Mouse (Mus musculus) CH12.LX (cell line): ENCODE measurements at regions not wholly inside any gene's neighbourhood (a gene's known extent, or its start where the extent isn't known, plus 50 kb on each side); places are given as distances from the start of the nearest gene placed in this dataset.

ENCODE experiments used
- DNase-seq: peaks from one replicate; pipeline ENCODE4 v3.0.0-alpha.2; 2013; ENCODE audit errors: extremely low read depth
- H3K27ac ChIP-seq: 2 replicates; pipeline ENCODE4 v1.5.1; 2012; ENCODE audit warnings: low read depth, mild to moderate bottlenecking, control low read depth, moderate library complexity; ENCODE audit not compliant: insufficient read depth
- H3K27me3 ChIP-seq: replicated peaks from 2 replicates; pipeline ENCODE3; 2012; ENCODE audit warnings: inconsistent platforms
- H3K36me3 ChIP-seq, 2 experiments: replicated peaks in 1 of 2; 2 replicates each; pipeline versions ENCODE3 to v1.6.1; 2012; ENCODE audit warnings: inconsistent platforms in 1 of 2, low read length in 1 of 2, mild to moderate bottlenecking in 1 of 2, mixed read lengths in 1 of 2, moderate library complexity in 1 of 2; ENCODE audit not compliant: control insufficient read depth in 1 of 2, insufficient read depth in 1 of 2
- H3K4me1 ChIP-seq, 2 experiments: 2 replicates each; pipeline ENCODE4 v1.6.1; 2012; ENCODE audit warnings: inconsistent platforms in 1 of 2, moderate library complexity in 1 of 2; ENCODE audit not compliant: insufficient read depth in 2 of 2, control insufficient read depth in 1 of 2
- H3K4me2 ChIP-seq: 2 replicates; pipeline ENCODE4 v1.6.1; 2012; ENCODE audit warnings: low read depth, mild to moderate bottlenecking, control low read depth; ENCODE audit not compliant: poor library complexity, insufficient read depth, severe bottlenecking
- H3K4me3 ChIP-seq, 3 experiments: fragments of 150-350 bp in 1 of 3; sonication (generic) in 1 of 3; replicated peaks in 1 of 3; 2 replicates each; pipeline versions ENCODE3 to v1.5.1; 2011 to 2012; ENCODE audit warnings: low read depth in 2 of 3, low read length in 2 of 3, mild to moderate bottlenecking in 2 of 3, moderate library complexity in 2 of 3, control low read depth in 1 of 3, improper control_type of control experiment in 1 of 3, inconsistent platforms in 1 of 3, mixed read lengths in 1 of 3; ENCODE audit not compliant: poor library complexity in 1 of 3
- H3K79me2 ChIP-seq: replicated peaks from 2 replicates; pipeline ENCODE4 v1.6.1; 2012; ENCODE audit warnings: mild to moderate bottlenecking, moderate library complexity; ENCODE audit not compliant: control insufficient read depth, poor library complexity, insufficient read depth, severe bottlenecking; ENCODE audit errors: extremely low read depth
- H3K9ac ChIP-seq: 2 replicates; pipeline ENCODE4 v1.6.1; 2012; ENCODE audit warnings: low read depth, mild to moderate bottlenecking, control low read depth, moderate library complexity; ENCODE audit not compliant: insufficient read depth
- H3K9me3 ChIP-seq: replicated peaks from 2 replicates; pipeline ENCODE3; 2012; ENCODE audit warnings: low read length, inconsistent platforms, mixed read lengths
- CHD1 ChIP-seq: IDR thresholded peaks from 2 replicates; pipeline ENCODE4 v1.6.1; 2012; ENCODE audit warnings: low read depth, low read length, improper control_type of control experiment, inconsistent platforms
- CHD2 ChIP-seq: IDR thresholded peaks from 2 replicates; pipeline ENCODE4 v1.6.1; 2011; ENCODE audit warnings: low read length, improper control_type of control experiment
- ETS1 ChIP-seq: conservative IDR thresholded peaks from 2 replicates; pipeline ENCODE4 v1.6.1; 2012; ENCODE audit warnings: low read depth, mild to moderate bottlenecking, inconsistent platforms, low read length, improper control_type of control experiment, moderate library complexity
- IRF4 ChIP-seq: IDR thresholded peaks from 2 replicates; pipeline ENCODE4 v1.6.1; 2014; ENCODE audit warnings: low read depth, mild to moderate bottlenecking, inconsistent platforms, low read length, improper control_type of control experiment
- JUN ChIP-seq: IDR thresholded peaks from 2 replicates; pipeline ENCODE4 v1.6.1; 2011; ENCODE audit warnings: low read depth, mild to moderate bottlenecking, low read length, improper control_type of control experiment, moderate library complexity; ENCODE audit not compliant: insufficient read depth
- JUND ChIP-seq: conservative IDR thresholded peaks from 2 replicates; pipeline ENCODE4 v1.6.1; 2011; ENCODE audit warnings: low read depth, low read length, improper control_type of control experiment
- KAT2A ChIP-seq: IDR thresholded peaks from 2 replicates; pipeline ENCODE4 v1.6.1; 2012; ENCODE audit warnings: low read length, improper control_type of control experiment, inconsistent platforms; ENCODE audit not compliant: insufficient replicate concordance
- MAFK ChIP-seq: IDR thresholded peaks from 2 replicates; pipeline ENCODE4 v1.6.1; 2011; ENCODE audit warnings: low read length, improper control_type of control experiment; ENCODE audit not compliant: insufficient replicate concordance
- MEF2A ChIP-seq: IDR thresholded peaks from 2 replicates; pipeline ENCODE4 v1.6.1; 2014; ENCODE audit warnings: low read depth, mild to moderate bottlenecking, inconsistent platforms, low read length, improper control_type of control experiment, borderline replicate concordance
- MXI1 ChIP-seq: IDR thresholded peaks from 2 replicates; pipeline ENCODE4 v1.6.1; 2011; ENCODE audit warnings: mild to moderate bottlenecking, low read depth, low read length, improper control_type of control experiment
- NELFE ChIP-seq: IDR thresholded peaks from 2 replicates; pipeline ENCODE4 v1.6.1; 2011; ENCODE audit warnings: low read depth, low read length, improper control_type of control experiment
- NRF1 ChIP-seq: IDR thresholded peaks from 2 replicates; pipeline ENCODE4 v1.6.1; 2014; ENCODE audit warnings: low read depth, mild to moderate bottlenecking, inconsistent platforms, low read length, improper control_type of control experiment, moderate library complexity
- POLR2AphosphoS2 ChIP-seq: IDR thresholded peaks from 2 replicates; pipeline ENCODE4 v1.6.1; 2011; ENCODE audit warnings: low read depth, low read length, improper control_type of control experiment
- RAD21 ChIP-seq: IDR thresholded peaks from 2 replicates; pipeline ENCODE4 v1.6.1; 2011; ENCODE audit warnings: low read depth, mild to moderate bottlenecking, low read length, improper control_type of control experiment, moderate library complexity
- TBP ChIP-seq: conservative IDR thresholded peaks from 2 replicates; pipeline ENCODE4 v1.6.1; 2011; ENCODE audit warnings: low read depth, low read length, improper control_type of control experiment
- ZMIZ1 ChIP-seq: IDR thresholded peaks from 2 replicates; pipeline ENCODE4 v1.6.1; 2012; ENCODE audit warnings: low read depth, mild to moderate bottlenecking, inconsistent platforms, low read length, improper control_type of control experiment
- dilution Hi-C: fragments of 300-500 bp; cut with MboI; formaldehyde crosslinking; loops from 2 replicates; pipeline ENCODE4 v1.14.3; 2020; ENCODE audit warnings: low sequenced_read_pairs; ENCODE audit not compliant: extremely low pct_unique_long_range_greater_than_20kb, extremely low pct_ligation_motif_present
- in situ Hi-C: fragments of 300-500 bp; cut with MboI; formaldehyde crosslinking; loops from 3 replicates; pipeline ENCODE4 v1.14.3; 2019; ENCODE audit warnings: low sequenced_read_pairs, low pct_ligation_motif_present, low pct_unique_long_range_greater_than_20kb, mixed read lengths

DNA sequence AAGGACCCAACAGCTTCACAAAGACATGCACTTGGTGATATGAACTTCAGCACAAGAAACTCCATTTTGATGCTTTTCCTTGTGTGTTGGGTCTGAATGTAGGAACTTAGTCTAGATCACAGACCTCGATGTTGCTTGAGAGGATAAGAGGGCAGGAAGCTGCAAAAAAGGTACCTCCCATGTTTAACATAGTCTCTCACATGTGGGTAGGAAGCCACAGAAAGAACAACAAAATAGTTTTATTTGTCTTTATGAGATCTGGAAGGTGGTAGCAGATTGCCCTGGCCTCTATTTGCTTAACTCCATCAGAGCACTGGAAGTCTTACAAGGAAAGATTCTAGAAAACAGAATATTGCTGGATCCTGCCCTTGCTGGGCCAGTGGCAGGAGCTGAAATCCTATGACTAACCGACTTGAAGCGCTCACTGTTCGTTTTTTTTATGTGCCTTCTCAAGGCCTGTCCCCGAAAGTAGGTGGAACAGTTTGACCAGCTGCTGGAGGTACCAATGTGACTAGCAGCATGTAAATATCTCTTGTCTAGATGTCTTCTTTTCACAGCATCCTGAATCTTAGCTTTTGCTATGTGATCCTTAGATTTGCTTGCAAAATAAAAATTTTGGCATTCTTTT, 50.1 kb upstream of the Znrf2 start:
- H3K36me3 ChIP-seq = no peaks in the 10 kb centered on the region
- peaks cover 0 to 16% of the 10 kb centered on the region in 2 experiments; a peak in 2 of 4 replicates for H3K4me1 ChIP-seq
- dilution Hi-C loops = no loop called here
- no peak overlapping the region for H3K4me2 ChIP-seq
- H3K27ac ChIP-seq = no peak overlapping the region
- no peak overlapping the region for H3K9ac ChIP-seq
- TF ChIP-seq NELFE = no peak
- TF ChIP-seq CHD1 = no peak
- no peak for TF ChIP-seq POLR2AphosphoS2
- no peak for TF ChIP-seq MXI1
- no peak for TF ChIP-seq ETS1
- no peak for TF ChIP-seq KAT2A
- no peak for TF ChIP-seq IRF4
- TF ChIP-seq ZMIZ1 = no peak
- no peak for TF ChIP-seq RAD21
- TF ChIP-seq TBP = no peak
- TF ChIP-seq CHD2 = no peak
- no peak for TF ChIP-seq MEF2A
- no peak for TF ChIP-seq NRF1
- TF ChIP-seq JUND = no peak
- no peak for TF ChIP-seq MAFK
- no peak for TF ChIP-seq JUN
- TF ChIP-seq, all 38 proteins: peak for 0
- no peaks in the 10 kb centered on the region for H3K79me2 ChIP-seq
- in situ Hi-C loops = no loop called here
- no peaks in the 10 kb centered on the region for H3K27me3 ChIP-seq
- DNase-seq = no peak
- no peak overlapping the region for H3K4me3 ChIP-seq
- H3K9me3 ChIP-seq = no peaks in the 10 kb centered on the region
